Mouse (Mus musculus) retina, embryonic 14.5 days (tissue): ENCODE results near the gene Spsb3.

Source experiments
- DNase-seq: peaks from one replicate; pipeline ENCODE4 v3.0.0-alpha.2; 2015; ENCODE audit warnings: low spot score

Spsb3 gene

GRCm38 (mm10) chr17:24886134-24886931 lies at the start of gene Spsb3, which contains the start of gene Nubp2:
Spsb3 (plus strand) TSS chr17:24886643.
Nubp2 (minus strand) TSS chr17:24886349.
- DNase-seq: peak; percentile 97

- no peak for DNase-seq
These were observed 46.6 kb upstream of the Spsb3 start, which contains the start of gene Hagh for GRCm38 (mm10) chr17:24839842-24840241. Hagh (plus strand) TSS chr17:24840143.

- DNase-seq: no peak
These were observed 46.1 kb upstream of the Spsb3 start for GRCm38 (mm10) chr17:24840341-24840740.

GRCm38 (mm10) chr17:24841133-24841532 lies 45.3 kb upstream of the Spsb3 start:
- DNase-seq: peak; percentile 4

GRCm38 (mm10) chr17:24842631-24843030 lies 43.8 kb upstream of the Spsb3 start:
- no peak for DNase-seq

- no peak for DNase-seq
These were observed 41.9 kb upstream of the Spsb3 start for GRCm38 (mm10) chr17:24844525-24844924.

- DNase-seq: no peak
These were observed 39.1 kb upstream of the Spsb3 start for GRCm38 (mm10) chr17:24847386-24847785.

- DNase-seq: no peak
These were observed 37.8 kb upstream of the Spsb3 start for GRCm38 (mm10) chr17:24848600-24849031.

GRCm38 (mm10) chr17:24849733-24850064 lies 36.7 kb upstream of the Spsb3 start:
- DNase-seq: no peak

GRCm38 (mm10) chr17:24850065-24850772 lies 36.2 kb upstream of the Spsb3 start, which contains the start of gene Fahd1:
Fahd1 (minus strand) TSS chr17:24850364.
- DNase-seq: peak; percentile 98

- DNase-seq: no peak
These were observed 35.7 kb upstream of the Spsb3 start for GRCm38 (mm10) chr17:24850773-24851127.

- DNase-seq: no peak
These were observed 34.9 kb upstream of the Spsb3 start for GRCm38 (mm10) chr17:24851381-24852125.

- DNase-seq: no peak
These were observed 30.5 kb upstream of the Spsb3 start for GRCm38 (mm10) chr17:24855838-24856464.

- DNase-seq: no peak
These were observed 29.9 kb upstream of the Spsb3 start for GRCm38 (mm10) chr17:24856589-24856988.

GRCm38 (mm10) chr17:24857831-24858470 lies 28.5 kb upstream of the Spsb3 start:
- DNase-seq: no peak

GRCm38 (mm10) chr17:24858967-24859366 lies 27.5 kb upstream of the Spsb3 start:
- no peak for DNase-seq

GRCm38 (mm10) chr17:24860076-24860475 lies 26.4 kb upstream of the Spsb3 start:
- no peak for DNase-seq

- no peak for DNase-seq
These were observed 24.7 kb upstream of the Spsb3 start for GRCm38 (mm10) chr17:24861785-24862184.

- DNase-seq: no peak
These were observed 20.7 kb upstream of the Spsb3 start, which contains the start of gene Igfals for GRCm38 (mm10) chr17:24865776-24866175. Igfals (plus strand) TSS chr17:24865997.

- no peak for DNase-seq
These were observed 18.5 kb upstream of the Spsb3 start for GRCm38 (mm10) chr17:24867914-24868313.

- DNase-seq: no peak
These were observed 12.6 kb upstream of the Spsb3 start for GRCm38 (mm10) chr17:24873695-24874404.
